Mouse (Mus musculus) ES-Bruce4 (cell line): ENCODE data around the gene Gmip. TPM values are rescaled to one million over a fixed set of nuclear protein-coding genes. Genes with fewer than 3 reads are reported as not detected.

Experiments used
- H3K27ac ChIP-seq: 2 replicates; pipeline ENCODE4 v1.5.1; 2012; ENCODE audit warnings: low read length, inconsistent platforms; ENCODE audit not compliant: insufficient read depth
- H3K27me3 ChIP-seq: 2 replicates; pipeline ENCODE4 v1.6.1; 2012; ENCODE audit warnings: mild to moderate bottlenecking, low read length, inconsistent platforms; ENCODE audit not compliant: control insufficient read depth, poor library complexity, insufficient read depth, severe bottlenecking
- H3K36me3 ChIP-seq: 2 replicates; pipeline ENCODE4 v1.6.1; 2012; ENCODE audit warnings: inconsistent platforms, mild to moderate bottlenecking, low read length, moderate library complexity; ENCODE audit not compliant: control insufficient read depth, poor library complexity, insufficient read depth, severe bottlenecking
- H3K4me1 ChIP-seq: one replicate; pipeline ENCODE4 v1.8.1; 2011; ENCODE audit warnings: low read length; ENCODE audit not compliant: control insufficient read depth, insufficient read depth
- H3K4me3 ChIP-seq: 2 replicates; pipeline ENCODE4 v1.5.1; 2011; ENCODE audit warnings: low read depth, mild to moderate bottlenecking, low read length
- H3K9ac ChIP-seq: 2 replicates; pipeline ENCODE4 v1.6.1; 2012; ENCODE audit warnings: low read depth, mild to moderate bottlenecking, inconsistent platforms; ENCODE audit not compliant: poor library complexity, severe bottlenecking
- H3K9me3 ChIP-seq: replicated peaks from 2 replicates; pipeline ENCODE4 v1.6.1; 2012; ENCODE audit warnings: mild to moderate bottlenecking, low read length, inconsistent platforms; ENCODE audit not compliant: control insufficient read depth, poor library complexity, insufficient read depth, severe bottlenecking
- CTCF ChIP-seq: IDR thresholded peaks from one replicate; pipeline ENCODE4 v1.8.1; 2011; ENCODE audit warnings: low read depth, low read length
- EP300 ChIP-seq: IDR thresholded peaks from 2 replicates; pipeline ENCODE4 v1.6.1; 2011; ENCODE audit warnings: low read depth, low read length; ENCODE audit not compliant: insufficient read depth
- POLR2A ChIP-seq: IDR thresholded peaks from one replicate; pipeline ENCODE4 v1.8.1; 2011; ENCODE audit warnings: low read length; ENCODE audit not compliant: insufficient read depth
- polyA plus RNA-seq: library from polyadenylated mRNA; stranded (reverse); fragments of >200 nt; gene quantifications from 2 replicates; pipeline ENCODE4 v1.2.4, GENCODE M21; 2011; ENCODE audit warnings: low read depth; ENCODE audit not compliant: missing spikeins, insufficient read depth, insufficient read length

Gmip gene
- polyA plus RNA-seq, 1 experiment: 11.6 TPM

GRCm38 (mm10) chr8:69847167-69848065, 38.9 kb downstream of the Gmip start:
- TF ChIP-seq EP300 (0 out of 2 replicates have a peak, but pooled peaks have one; percentile 28), POLR2A (no peak)
- H3K9me3 ChIP-seq: no peaks in the 10 kb centered on the region
- H3K27ac ChIP-seq: peak overlapping the region; percentile 89
- H3K36me3 ChIP-seq: no peaks in the 10 kb centered on the region
- H3K27me3 ChIP-seq: no peaks in the 10 kb centered on the region
- no peak overlapping the region for H3K4me3 ChIP-seq
- no peak overlapping the region for H3K9ac ChIP-seq
- peaks cover 18% of the 10 kb centered on the region for H3K4me1 ChIP-seq

GRCm38 (mm10) chr8:69848951-69849350, 40.5 kb downstream of the Gmip start:
- peaks cover 18% of the 10 kb centered on the region for H3K4me1 ChIP-seq
- no peak overlapping the region for H3K9ac ChIP-seq
- no peaks in the 10 kb centered on the region for H3K9me3 ChIP-seq
- H3K36me3 ChIP-seq: no peaks in the 10 kb centered on the region
- no peak overlapping the region for H3K4me3 ChIP-seq
- H3K27ac ChIP-seq: peak overlapping the region; percentile 84
- H3K27me3 ChIP-seq: no peaks in the 10 kb centered on the region
- peak; percentile 68; the same call in 1 of the 2 replicates for TF ChIP-seq EP300
- no peak for TF ChIP-seq CTCF
- peak; percentile 25 for TF ChIP-seq POLR2A

GRCm38 (mm10) chr8:69849899-69850298, 41.4 kb downstream of the Gmip start:
- peaks cover 15% of the 10 kb centered on the region for H3K4me1 ChIP-seq
- no peaks in the 10 kb centered on the region for H3K9me3 ChIP-seq
- no peaks in the 10 kb centered on the region for H3K36me3 ChIP-seq
- TF ChIP-seq CTCF (peak; percentile 92), EP300 (no peak)
- H3K4me3 ChIP-seq: no peak overlapping the region
- H3K27me3 ChIP-seq: no peaks in the 10 kb centered on the region
- H3K9ac ChIP-seq: no peak overlapping the region
- H3K27ac ChIP-seq: peak overlapping the region; percentile 84

- Histone ChIP-seq H3K27ac (peak overlapping the region; percentile 80), H3K9ac (0 out of 2 replicates have a peak overlapping the region, but pooled peaks have one; percentile 9)
Measured at GRCm38 (mm10) chr8:69850926-69851506, 42.5 kb downstream of the Gmip start.

GRCm38 (mm10) chr8:69853869-69854268, 45.4 kb downstream of the Gmip start:
- H3K4me1 ChIP-seq: peaks cover 4% of the 10 kb centered on the region
- no peak overlapping the region for H3K9ac ChIP-seq
- no peaks in the 10 kb centered on the region for H3K27me3 ChIP-seq
- no peak overlapping the region for H3K4me3 ChIP-seq
- H3K36me3 ChIP-seq: no peaks in the 10 kb centered on the region
- no peak overlapping the region for H3K27ac ChIP-seq
- no peaks in the 10 kb centered on the region for H3K9me3 ChIP-seq
- TF ChIP-seq CTCF (peak; percentile 64), EP300 (no peak), POLR2A (no peak)

More at GRCm38 (mm10) chr8:69850926-69851506, 42.5 kb downstream of the Gmip start:
- TF ChIP-seq EP300 (0 out of 2 replicates have a peak, but pooled peaks have one; percentile 52), CTCF (no peak)
- peaks cover 12% of the 10 kb centered on the region for H3K4me1 ChIP-seq
- H3K36me3 ChIP-seq: no peaks in the 10 kb centered on the region
- H3K4me3 ChIP-seq: no peak overlapping the region
- H3K9me3 ChIP-seq: no peaks in the 10 kb centered on the region
- no peaks in the 10 kb centered on the region for H3K27me3 ChIP-seq

- TF ChIP-seq EP300 (no peak), CTCF (peak; percentile 76)
- Histone ChIP-seq H3K4me1 (no peaks in the 10 kb centered on the region), H3K27ac (no peak overlapping the region), H3K9ac (no peak overlapping the region), H3K36me3 (no peaks in the 10 kb centered on the region), H3K27me3 (no peaks in the 10 kb centered on the region), H3K9me3 (no peaks in the 10 kb centered on the region), H3K4me3 (no peak overlapping the region)
Measured at GRCm38 (mm10) chr8:69860807-69861206, 52.3 kb downstream of the Gmip start.
